Mouse (Mus musculus) embryo, embryonic 10.5 days (tissue): ENCODE results near the gene Kif1b.

Experiments used
- DNase-seq: peaks from one replicate; pipeline ENCODE4 v3.0.0-alpha.2; 2015; ENCODE audit warnings: low spot score

The Kif1b gene

DNA sequence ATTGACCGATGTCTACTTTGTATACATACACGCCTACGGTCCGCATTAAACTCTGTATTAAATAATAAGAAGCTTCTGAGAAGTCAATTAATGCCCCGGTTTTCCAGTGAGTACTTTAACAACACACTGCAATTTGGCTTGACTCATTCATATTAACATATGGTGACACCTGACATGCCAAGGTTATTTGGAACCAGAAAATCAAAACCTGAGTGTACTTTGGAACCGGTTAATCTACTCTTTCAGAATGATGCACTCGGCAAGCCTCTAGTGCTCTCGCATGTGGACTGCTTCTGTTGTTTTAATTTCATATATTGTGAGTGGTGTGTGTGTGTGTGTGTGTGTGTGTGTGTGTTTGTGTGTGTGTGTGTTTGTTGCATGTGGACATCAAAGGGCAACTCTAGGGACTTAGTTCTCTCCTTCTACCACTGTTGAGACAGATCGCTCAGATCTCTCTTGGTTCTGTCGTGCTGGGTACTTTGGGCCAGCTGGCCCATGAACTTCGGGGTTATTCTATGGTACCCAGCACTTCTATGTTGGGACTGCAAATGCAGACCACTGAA, 6.9 kb upstream of the Kif1b start:
- no peak for DNase-seq

- DNase-seq: no peak
Measured at GRCm38 (mm10) chr4:149313558-149314253, 6.2 kb upstream of the Kif1b start.

- no peak for DNase-seq
Measured at GRCm38 (mm10) chr4:149311996-149312395, 4.5 kb upstream of the Kif1b start.

DNA sequence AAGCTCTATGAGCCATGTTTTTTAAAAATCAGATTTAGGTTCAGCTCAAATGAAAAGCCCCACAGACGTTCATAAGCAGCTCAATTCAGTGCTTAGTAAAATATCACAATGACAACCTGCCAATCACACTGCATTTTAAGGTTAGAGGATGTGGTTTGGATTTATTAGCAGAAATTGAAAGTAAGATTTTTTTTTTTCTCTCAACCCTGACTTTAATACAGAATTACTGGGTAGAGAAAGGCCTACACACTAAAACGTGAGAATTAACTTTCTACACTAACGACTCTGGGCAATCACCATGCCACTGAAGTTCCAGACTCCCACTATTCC, 963 bp upstream of the Kif1b start:
- DNase-seq: no peak

GRCm38 (mm10) chr4:149306712-149307595, 539 bp downstream of the Kif1b start:
- peak; percentile 75 for DNase-seq

DNA sequence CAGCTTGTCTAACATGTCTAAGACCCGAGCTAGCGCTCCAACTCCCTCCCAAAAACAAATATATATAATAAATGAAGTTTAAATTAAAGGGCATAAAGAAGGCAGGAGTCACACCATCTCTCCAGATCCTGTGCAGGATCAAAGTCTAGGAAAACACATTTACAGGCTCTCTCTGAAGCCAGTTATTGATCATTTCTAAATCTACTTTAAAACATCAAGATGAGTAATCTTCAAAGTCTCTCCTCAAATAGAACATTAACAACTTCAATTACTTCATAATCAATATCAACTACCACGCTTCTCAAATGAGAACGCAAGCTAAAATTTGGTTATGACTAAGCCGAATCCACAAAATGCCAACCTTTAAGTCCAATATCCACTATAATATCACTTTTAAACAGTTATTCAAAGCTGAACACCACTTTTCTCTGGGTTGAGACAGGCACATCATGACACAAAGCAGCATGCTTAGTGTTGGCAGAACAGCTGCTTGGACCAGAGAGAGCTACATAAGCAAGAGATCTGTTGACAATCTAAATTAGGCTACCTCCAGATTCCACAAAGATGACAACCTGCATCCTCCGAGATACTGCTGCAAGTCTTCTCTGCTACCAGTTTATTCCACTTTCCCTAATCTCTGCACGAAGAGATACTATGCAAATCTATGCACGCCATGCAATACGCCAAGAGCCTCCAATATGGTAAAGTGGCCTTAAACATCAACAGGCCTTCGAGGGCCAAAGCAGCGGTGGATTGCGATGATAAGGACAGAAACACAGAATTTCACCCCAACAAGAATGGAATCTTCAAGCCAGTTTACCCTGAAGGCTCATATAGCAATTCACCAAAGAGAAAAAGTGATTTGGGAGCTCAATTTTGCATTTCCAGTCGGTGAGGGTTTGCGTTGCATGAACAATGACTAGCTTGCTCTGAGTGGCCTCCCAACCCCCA, 1.5 kb downstream of the Kif1b start:
- DNase-seq: peak; percentile 32

DNA sequence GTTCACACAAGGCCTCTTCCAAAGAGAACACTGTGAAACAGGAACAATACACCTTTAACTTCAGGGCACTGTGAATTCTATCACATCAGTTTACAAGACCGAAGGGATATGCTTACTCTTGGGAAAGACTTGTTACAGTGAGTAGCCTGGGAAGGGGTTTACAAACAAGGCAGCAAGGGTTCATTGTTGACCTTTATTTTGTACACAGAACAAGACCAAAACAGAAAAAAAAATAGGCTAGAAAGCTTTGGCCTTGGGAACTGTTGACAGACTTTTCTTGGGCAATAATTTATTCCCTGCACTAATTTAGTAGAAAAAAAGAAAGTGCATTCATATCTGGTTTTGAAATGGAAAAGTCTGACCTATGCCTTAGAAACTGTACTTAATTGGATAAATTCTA, 3.0 kb downstream of the Kif1b start:
- DNase-seq: no peak

DNA sequence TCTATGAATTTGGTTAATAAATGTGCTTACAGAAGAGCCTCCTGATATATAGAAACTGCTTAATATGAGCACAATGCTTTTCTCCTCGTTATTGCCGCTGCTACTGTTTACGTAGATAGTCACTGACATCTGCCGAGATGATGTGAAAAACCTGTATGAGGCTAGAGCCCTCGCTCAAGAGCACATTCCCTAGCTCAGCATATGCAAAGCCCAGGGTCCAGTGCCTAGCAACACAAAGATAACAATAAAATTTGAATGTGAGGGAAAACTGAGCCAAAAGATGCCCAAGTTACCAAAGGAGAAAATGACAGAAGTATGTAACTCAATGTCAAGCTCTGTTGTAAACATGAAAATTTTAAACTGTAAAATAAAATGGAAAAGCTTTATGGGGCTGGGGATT, 4.0 kb downstream of the Kif1b start:
- DNase-seq: no peak

DNA sequence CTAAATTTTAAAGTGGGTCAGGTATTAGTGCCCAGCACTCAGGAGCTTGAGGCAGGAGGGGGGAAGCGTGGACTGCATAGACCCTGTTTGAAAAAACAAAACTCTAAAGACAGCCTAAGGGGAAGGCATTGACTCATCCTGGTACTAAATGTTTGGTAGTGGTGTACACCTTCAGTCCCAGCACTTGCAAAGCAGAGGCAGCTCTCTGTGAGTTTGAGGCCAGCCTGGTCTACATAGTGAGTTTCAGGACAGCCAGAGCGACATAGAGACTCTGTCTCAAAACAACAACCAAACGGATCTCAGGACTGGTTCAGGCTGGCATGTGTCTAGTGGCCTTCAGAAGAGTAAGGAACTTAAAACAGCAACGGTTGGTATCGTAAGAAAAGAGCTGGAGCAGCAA, 4.7 kb downstream of the Kif1b start:
- no peak for DNase-seq

- DNase-seq: no peak
Measured at GRCm38 (mm10) chr4:149302136-149302535, 5.4 kb downstream of the Kif1b start.

GRCm38 (mm10) chr4:149296501-149296900, 11.0 kb downstream of the Kif1b start:
- DNase-seq: no peak

- DNase-seq: no peak
Measured at GRCm38 (mm10) chr4:149292984-149293383, 14.5 kb downstream of the Kif1b start.

DNA sequence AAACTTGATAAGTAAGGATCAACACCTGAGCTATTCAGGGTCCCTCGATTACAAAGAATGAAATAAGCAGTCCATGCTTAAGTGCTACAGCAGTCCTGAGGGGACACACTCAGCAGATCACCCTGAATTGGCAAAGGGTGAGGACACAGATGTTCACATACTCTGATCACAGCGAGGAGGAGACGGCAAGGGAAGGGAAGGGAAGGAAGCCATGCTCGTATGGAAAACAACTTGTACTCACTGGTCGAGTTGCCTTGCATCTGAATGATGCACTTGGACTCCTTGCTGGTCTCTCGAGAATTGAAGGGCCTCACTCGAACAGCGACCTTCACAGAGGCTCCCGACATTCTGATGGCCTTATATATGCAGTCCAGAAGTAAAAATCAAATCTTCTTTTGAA, 16.4 kb downstream of the Kif1b start:
- no peak for DNase-seq

DNA sequence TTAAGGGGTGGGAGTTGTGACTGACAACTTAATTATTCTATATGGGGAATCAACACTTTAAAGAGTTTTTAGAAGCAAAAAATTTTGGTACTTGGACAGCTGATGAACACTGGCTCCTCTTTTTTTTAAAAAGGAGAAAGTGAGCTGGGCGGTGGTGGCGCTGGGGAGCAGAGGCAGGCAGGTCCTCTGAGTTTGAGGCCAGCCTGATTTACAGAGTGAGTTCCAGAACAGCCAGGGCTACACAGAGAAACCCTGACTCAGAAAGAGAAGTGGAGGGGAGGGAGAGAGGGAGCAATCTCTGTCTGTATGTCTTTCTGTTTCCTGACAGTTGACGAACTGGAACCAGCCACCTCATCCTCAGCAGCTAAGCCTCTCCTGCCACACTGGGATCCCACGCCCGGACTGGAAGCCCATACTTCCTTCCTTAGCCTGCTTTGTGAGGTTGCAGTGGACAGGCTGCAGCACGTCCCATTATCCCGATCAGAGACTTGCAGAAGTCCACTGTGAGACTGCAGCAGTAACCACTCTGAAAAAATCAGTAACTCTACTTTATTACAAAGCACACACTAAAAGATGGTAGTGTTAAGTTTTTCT, 17.2 kb downstream of the Kif1b start:
- DNase-seq: no peak

GRCm38 (mm10) chr4:149286287-149287137, 21.0 kb downstream of the Kif1b start:
- no peak for DNase-seq

DNA sequence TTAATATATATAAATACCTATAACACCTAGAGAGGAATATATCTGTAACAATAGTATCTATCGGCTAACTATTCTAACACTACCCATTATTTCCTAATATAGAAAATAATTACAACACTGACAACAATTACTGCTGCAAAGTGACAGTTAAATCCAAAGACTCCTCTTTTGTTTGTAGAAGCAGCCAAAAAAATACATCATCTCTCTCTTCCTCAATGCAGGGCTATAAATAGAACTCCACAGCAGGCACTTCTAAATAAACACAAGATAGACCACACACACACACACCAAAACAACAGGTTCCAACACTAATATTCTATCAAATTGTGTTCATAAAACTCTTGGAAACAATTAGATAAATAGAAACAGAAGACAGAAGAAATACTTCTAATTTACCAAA, 21.8 kb downstream of the Kif1b start:
- DNase-seq: no peak

DNA sequence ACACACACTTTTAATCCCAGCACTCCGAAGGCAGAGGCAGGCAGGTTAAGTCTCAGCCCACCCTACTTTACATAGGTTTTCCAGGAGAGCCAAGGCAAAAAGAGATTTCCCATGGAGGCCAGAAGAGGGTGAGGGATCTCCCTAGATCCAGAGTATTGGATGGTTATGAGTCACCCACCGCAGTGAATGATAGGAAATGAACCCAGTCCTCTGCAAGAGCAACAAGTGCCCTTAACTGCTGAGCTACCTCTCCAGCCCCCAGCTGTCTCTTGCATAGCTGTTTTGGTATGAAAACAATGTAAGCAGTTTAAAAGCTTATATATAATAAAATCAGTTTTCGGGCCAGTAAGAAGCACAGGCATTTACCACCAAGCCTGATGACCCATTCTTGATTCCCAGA, 24.5 kb downstream of the Kif1b start:
- no peak for DNase-seq

- DNase-seq: no peak
Measured at GRCm38 (mm10) chr4:149282025-149282738, 25.3 kb downstream of the Kif1b start.

DNA sequence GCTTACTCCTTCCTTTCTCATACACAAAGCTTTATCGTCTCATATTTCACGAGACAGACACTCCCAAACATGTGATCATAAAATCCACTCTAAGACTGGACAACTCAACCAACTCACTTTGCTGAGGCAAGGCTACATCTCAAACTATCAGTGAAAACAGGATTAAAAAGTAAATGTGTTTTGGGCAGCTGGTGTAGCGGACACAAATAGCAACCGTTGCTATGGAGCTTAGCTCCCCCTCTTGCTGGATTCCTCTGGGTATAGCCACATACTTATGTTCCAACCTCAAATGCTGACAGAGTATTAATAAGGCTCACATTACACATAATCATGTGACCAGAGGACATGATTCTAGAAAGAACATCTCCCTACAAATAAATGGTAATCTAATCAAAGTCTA, 29.9 kb downstream of the Kif1b start:
- peak; percentile 71 for DNase-seq

DNA sequence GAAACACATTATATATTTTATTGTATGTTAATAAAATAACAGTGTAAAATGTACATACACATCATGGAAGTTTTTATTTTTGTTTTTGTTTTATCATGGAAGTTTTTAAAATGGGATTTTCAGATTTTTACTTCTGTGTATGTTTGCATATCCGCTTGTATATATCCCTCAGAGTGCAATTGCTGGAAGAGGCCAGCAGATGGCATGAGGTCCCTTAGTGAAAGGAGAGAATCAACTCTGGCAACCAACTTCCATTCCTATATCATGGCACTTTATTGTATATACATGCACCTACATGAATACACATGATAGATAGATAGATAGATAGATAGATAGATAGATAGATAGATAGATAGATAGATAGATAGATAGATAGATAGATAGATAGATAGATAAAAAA, 34.4 kb downstream of the Kif1b start:
- DNase-seq: peak; percentile 50
